Mouse (Mus musculus) myocyte (in vitro differentiated cells): ENCODE measurements around the gene Optc.

Experiments
- CEBPB ChIP-seq: IDR thresholded peaks from 2 replicates; pipeline ENCODE4 v1.6.1; 2011; ENCODE audit warnings: mild to moderate bottlenecking, moderate library complexity; ENCODE audit not compliant: poor library complexity, insufficient read depth, severe bottlenecking
- E2F4 ChIP-seq: IDR thresholded peaks from one replicate; pipeline ENCODE4 v1.6.1; 2011; ENCODE audit warnings: mild to moderate bottlenecking, control low read depth, moderate library complexity; ENCODE audit not compliant: insufficient read depth
- MAX ChIP-seq: IDR thresholded peaks from one replicate; pipeline ENCODE4 v1.6.1; 2011; ENCODE audit warnings: low read depth, mild to moderate bottlenecking, control low read depth
- MYOD1 ChIP-seq, 3 experiments: IDR thresholded peaks; one replicate each; pipeline ENCODE4 v1.6.1; 2011; ENCODE audit warnings: control low read depth in 2 of 3, low read depth in 2 of 3, mild to moderate bottlenecking in 2 of 3, moderate library complexity in 1 of 3; ENCODE audit not compliant: insufficient read length in 2 of 3, control insufficient read depth in 1 of 3
- MYOG ChIP-seq, 3 experiments: IDR thresholded peaks; one replicate each; pipeline ENCODE4 v1.6.1; 2011; ENCODE audit warnings: control low read depth in 2 of 3, low read depth in 2 of 3, mild to moderate bottlenecking in 2 of 3; ENCODE audit not compliant: insufficient read length in 2 of 3, control insufficient read depth in 1 of 3, insufficient read depth in 1 of 3
- POLR2A ChIP-seq: IDR thresholded peaks from one replicate; pipeline ENCODE4 v1.6.1; 2011; ENCODE audit warnings: low read depth, mild to moderate bottlenecking, control low read depth, moderate library complexity; ENCODE audit not compliant: insufficient read length
- POLR2AphosphoS2 ChIP-seq: IDR thresholded peaks from one replicate; pipeline ENCODE4 v1.6.1; 2011; ENCODE audit warnings: low read depth, control low read depth; ENCODE audit not compliant: insufficient read length
- TCF12 ChIP-seq: IDR thresholded peaks from one replicate; pipeline ENCODE4 v1.6.1; 2011; ENCODE audit warnings: mild to moderate bottlenecking, control low read depth; ENCODE audit not compliant: poor library complexity, insufficient read depth, severe bottlenecking
- USF1 ChIP-seq: IDR thresholded peaks from one replicate; pipeline ENCODE4 v1.6.1; 2011; ENCODE audit warnings: low read depth, mild to moderate bottlenecking, control low read depth, moderate library complexity

- no peak for TF ChIP-seq POLR2A
- no peak for TF ChIP-seq CEBPB
- TF ChIP-seq TCF12: no peak
- TF ChIP-seq E2F4: no peak
- TF ChIP-seq MAX: no peak
- TF ChIP-seq USF1: no peak
- TF ChIP-seq MYOD1 (IDR thresholded peaks at IDR 0.05; ENCODE audit: control insufficient read depth in 1 of 3, insufficient read length in 2 of 3, low read depth in 2 of 3): no peak
- TF ChIP-seq MYOG (IDR thresholded peaks at IDR 0.05; ENCODE audit: control insufficient read depth in 1 of 3, insufficient read depth in 1 of 3, insufficient read length in 2 of 3, low read depth in 2 of 3): no peak
- no peak for TF ChIP-seq POLR2AphosphoS2
Observed at GRCm38 (mm10) chr1:133885811-133886210, 22.0 kb downstream of the Optc start.
